Mouse (Mus musculus) retina, postnatal 1 day (tissue): ENCODE results near the gene Bmper.

ENCODE experiments used
- DNase-seq: peaks from one replicate; pipeline ENCODE4 v3.0.0-alpha.2; 2012

The Bmper gene

DNA sequence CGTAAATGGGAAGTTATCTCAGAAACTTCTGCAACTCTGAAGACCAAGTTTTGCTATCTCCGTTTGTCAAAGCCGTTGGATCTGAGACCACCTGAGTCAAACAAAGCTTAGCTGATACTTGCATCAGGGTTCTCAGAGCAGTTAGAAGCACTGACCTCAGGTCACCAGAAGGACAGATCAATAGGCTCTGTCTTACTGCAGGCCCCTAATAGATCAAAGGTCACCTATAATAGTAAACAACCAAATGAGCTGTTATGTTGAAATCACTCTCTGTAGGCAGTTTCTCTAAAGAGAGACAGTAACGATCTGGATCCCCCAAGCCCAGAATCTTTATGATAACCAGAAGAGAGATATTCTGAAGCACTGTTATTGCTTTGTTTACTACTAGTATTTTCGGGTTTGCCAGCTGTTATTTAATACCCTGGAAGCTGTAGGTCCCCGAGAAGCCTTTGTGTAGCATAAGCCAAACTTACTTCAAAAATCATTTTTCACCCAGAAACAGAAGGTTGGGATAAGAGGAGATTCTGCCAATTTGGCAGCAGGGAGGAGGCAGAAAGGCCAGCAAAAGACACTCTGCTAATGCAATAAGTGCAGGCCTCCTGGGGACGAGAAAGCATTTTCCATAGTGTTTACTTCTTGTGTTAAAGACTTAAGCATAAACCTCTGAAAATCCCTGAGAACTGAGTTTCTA lies 224.5 kb downstream of the Bmper start:
- no peak for DNase-seq

DNA sequence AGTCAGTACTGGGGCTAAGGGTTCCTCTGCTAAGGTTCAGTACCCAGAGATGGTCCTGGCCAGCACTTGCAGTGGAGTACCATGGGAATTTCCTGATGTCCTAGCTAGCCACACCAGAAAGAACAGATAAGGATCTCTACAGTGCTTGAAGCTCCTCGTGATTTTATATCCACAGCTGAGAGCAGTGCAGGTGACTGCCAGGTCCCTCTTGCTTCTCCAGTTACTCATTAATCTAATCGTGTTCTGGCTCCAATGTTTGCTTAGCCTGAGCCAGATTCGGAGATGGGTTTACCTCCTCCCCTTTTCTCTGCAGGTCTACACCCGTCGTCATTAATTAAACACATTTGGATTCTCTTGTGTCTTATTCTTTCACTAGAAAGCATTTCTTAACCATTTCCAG lies 230.4 kb downstream of the Bmper start:
- no peak for DNase-seq

DNA sequence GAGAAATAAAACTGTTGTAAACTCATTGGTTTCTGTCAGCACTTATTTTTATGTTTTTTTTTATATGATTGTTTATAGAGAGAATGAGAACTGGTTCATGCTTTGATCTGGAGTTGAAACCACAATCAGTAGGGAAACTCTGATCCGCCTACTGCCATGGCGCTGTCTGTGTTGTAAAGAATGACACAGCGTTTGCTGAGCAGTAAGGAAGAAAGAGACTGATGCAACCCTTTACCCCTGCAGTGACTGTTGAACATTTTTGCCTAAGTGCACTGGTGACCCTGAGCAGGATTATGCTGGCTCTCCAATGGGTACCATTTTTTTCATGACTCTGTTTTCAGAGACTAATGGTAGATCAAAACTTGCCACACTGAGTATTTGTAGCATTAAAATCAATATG lies 234.3 kb downstream of the Bmper start:
- no peak for DNase-seq

DNA sequence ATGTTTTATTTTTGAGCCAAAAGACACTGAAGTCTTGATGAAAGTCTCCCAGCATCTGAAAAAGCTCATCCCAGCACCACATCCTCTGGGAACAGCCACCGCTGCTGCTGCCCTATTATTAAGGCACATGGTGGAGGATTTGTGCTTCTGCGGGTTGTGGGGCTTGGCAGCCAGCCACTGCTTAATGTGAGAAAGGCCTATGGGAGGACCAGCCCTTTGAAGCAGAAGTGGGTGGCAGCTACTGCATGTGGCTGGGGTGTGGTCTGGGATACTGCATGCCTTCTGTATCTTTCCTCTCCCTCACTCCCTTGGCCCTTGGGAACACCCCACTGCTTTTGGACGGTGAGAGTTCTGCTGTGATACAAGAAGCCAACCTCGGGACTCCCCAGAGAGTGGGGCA lies 237.8 kb downstream of the Bmper start:
- DNase-seq, result peak; percentile 20

DNA sequence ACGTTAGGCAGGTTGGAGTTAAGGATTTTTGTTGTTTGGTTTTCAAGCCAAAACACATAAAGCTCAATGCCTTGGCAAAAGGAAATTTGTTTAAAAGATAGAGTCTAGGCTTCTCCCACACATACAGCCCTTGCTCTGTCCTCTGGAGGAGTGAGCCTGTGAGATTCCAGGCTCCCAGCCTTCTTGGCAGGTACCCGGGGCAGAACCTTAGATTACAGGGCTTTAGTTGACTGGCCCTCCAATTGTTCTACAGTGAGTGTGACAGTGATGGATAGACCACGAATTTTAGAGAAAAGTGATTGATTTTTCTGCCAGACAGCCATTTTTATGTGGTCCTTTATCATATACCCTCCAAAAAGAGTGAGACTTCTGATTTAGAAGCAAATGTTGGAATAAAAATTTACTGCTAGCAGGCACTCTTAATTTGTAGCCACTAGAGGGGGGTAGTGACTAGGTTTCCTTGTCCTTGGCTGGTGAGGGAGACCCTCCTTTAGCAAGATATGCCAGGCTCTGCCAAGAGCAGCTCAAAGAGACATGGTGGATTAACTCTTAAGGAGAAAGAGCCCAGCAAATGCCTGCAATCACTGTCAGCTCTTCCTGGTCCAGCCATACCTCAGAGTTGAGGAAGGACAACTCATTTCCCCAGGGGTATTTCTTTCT lies 240.2 kb downstream of the Bmper start:
- peak; percentile 81 for DNase-seq

DNA sequence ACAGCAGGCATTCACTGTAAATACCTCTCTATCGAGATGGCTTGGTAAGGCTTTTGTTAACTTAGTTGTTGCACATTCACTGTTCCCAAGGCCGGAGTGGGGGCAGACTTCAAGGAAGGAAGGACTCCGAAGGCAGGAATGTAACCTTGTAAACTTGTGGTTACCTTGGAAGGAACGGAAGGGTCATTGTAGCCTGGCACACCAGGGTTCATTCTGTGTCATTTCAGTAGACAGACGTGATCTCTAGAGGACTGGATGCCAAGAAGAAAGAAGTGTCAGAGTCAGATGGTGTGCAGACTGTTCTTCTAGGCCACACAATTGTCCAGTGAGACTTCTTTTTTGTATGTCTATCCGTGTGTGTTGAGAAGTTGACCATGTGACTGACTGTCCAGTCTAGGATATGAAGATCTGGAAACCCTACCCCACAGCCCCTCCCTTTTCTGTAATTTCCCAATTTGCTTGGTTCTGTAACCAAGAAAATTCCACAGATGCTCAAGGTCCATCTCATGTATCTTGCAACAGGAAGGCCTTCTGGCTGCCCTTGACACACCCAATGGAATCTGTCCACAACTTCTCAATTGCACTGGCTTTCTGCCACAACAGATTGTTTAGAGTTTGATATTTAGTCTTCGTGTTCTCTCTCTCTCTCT lies 242.2 kb downstream of the Bmper start:
- DNase-seq, result no peak

DNA sequence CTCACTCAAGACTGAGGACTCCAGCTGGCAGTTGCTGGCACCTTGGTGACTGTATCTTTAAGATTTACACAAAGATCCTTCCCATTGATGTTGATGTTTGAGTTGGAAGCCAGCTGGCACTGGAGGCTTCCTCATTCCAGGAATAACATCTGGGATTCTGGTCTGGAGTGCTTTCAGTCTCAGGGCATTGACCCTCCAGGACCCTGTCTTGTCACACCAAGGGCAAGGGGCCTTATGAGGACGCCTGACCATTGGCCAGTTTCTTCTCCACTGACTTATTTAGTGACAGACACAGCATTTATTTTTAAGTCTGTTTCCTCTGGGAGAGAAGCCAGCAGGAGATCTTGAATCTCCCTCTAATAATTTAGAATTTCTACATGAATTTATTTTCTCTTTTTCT lies 247.0 kb downstream of the Bmper start:
- DNase-seq, result no peak

DNA sequence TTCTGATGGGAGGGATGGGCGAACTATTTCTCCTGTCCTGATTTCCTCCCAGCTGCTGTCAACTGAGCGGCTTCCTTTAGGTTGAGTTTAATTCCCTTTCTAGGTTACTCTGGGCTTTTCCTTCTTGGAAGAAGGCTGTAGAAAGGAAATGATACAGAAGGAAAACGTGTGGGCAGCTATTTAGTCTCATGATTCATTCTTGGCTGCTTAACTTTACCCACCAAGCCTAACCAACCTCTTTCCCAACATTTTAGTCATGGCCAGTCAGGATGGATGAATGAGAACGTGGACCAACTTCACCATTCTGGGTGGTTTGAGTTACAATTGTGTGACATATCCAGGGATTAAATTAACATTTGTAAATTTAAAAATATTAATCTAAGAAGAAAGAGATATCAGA lies 263.0 kb downstream of the Bmper start:
- DNase-seq, result no peak

DNA sequence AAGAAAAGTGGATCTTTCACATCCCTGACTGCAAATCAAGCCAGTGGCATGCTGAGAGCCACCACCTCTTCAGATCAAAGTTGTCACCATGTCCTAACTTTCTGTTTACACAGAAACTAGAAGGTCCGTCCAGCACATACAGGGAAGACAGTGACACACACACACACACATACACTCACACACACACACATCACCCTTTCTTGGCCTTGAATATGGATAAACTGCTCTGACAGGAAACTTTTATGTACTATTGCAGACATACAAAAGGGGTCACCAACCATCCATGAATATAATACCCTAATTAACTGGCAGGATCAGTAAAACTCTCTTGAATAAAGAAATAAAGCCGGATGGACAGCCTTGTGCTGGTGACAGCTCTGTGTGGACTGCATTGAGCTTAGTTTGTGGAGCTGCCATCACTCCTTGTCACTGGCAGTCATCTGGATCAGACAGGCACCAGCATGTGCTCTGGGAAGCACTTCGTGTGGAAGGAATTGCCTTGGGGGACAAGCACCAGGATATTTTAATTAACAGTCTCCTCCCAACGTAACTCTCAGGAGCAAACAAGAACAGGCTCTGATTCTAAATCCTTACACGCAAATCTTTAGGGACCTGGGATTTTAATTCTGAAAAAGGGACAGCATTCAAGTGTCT lies 264.0 kb downstream of the Bmper start:
- peak; percentile 32 for DNase-seq

DNA sequence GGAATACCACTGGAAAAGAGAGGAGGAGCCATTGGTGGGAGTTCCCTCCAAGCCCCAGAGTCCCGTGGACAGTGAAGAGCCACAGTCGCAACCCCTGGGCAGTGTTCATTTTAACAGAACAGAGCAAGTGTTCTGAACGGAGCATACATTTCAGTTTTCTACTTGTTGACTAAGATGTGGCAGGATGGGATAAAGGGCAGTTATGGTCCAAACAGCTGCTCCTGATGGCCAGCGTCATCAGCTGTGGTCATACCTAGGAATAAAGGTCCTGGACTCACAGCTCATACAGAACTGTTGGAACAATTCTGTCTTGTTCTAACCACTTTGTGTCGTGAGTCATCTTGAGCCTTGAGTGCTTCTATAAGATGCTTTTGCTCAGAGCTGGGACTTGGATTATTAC lies 265.4 kb downstream of the Bmper start:
- no peak for DNase-seq

DNA sequence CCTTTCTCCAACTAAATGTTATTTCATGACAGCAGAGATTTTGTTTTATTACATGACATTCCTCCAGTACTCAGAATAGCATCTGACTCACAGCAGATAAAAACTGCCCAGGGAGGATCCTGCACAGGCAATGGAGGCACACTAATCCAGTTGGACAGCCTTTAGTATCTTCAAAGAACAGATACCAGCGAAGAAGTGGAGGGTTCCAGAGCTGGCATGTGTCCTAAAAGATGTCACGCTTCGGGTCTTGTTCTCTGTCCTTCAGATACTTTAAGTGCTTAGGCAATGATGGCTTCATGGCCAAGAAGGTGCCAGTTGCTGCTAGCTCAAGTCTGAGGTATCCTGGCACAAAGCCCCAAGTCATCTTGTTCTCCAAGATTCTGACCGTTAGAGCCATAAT lies 272.5 kb downstream of the Bmper start:
- DNase-seq, result no peak

DNA sequence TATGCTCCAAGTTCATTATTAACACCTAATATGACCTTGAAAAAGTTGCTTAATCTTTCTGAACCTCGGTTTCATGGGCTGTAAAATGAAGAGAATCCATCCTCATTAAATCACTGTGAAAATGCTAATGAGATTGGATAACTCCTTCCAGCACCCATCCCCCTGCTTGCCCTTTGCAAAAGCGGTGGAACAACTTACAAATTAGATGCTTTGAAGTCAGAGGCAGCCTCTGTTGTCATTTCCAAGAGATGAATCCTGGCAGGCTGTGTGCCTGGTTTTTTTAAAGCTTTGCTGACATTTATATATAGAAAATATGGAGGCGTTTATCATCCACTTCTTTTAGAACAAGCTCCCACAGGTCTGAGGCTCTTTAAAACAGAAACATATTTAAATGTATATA lies 274.8 kb downstream of the Bmper start:
- DNase-seq, result peak; percentile 41

DNA sequence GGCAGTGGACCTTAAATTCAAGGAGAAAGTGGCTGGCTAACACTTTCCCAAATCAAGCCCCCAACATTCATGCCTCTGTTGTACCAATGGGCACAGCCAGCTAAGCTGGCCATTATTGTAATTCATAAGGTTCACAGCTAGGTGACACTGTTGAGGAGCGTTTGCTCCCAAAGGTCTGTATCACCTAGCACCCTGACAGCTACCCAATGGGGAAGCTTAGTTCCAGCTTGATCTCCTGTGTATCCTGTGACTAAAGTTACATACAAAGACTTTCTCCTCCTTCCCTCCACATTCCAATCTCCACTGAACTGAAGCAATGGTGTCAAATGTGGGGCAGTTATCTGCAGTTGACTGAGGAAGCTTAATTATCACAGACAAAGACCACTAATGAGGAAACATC lies 311.0 kb downstream of the Bmper start:
- DNase-seq, result peak; percentile 90
